Mouse (Mus musculus) urinary bladder, adult 18-20 months (tissue): ENCODE data around the gene Rps6.
"Not testable (repeated sequence)": the region's sequence is repeated elsewhere in the genome, so short reads cannot be mapped to it uniquely, and the experiment has no call there.

Experiments
- DNase-seq, 2 experiments: peaks; one replicate each; pipeline ENCODE4 v3.0.0; 2022; ENCODE audit warnings: low spot score in 2 of 2, mixed read lengths in 2 of 2

Rps6 gene

DNA sequence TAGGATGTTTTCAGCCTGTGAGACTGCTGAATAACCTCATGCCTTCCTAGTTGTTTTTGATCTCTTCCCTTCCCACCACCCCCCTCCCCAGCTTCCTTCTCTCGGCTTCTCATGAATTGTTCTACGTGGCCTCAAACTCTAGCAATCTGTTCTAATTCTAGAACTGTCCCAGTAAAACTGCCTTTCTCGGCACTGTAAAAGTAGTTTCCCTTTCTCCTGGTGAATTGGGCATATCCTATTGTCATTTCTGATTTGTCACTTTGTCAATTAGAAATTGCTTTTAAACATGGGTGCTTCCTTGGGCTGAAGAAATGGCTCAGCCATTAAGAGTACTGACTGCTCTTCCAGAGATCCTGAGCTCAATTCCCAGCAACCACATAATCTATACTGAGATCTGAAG, 5.2 kb downstream of the Rps6 start:
- no peak for DNase-seq

DNA sequence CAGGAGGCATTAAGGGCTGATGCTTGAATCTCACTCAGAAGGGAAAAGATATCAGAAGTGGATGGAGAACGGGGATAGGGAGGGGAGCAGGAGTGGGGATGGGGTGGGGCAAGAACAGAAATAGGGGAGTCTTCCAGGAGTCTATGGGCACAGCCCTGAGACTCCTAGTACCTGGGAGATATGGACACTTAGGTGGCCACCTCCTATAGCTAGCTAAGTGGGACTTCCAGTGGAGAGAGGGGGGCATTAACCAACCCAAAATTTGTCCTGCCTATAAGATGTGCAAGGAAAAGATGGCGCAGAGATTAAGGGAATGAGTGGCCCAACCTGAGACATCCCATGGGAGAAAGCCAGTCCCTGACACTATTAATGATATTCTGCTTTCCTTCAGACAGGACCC, 5.9 kb downstream of the Rps6 start:
- DNase-seq, result no peak

DNA sequence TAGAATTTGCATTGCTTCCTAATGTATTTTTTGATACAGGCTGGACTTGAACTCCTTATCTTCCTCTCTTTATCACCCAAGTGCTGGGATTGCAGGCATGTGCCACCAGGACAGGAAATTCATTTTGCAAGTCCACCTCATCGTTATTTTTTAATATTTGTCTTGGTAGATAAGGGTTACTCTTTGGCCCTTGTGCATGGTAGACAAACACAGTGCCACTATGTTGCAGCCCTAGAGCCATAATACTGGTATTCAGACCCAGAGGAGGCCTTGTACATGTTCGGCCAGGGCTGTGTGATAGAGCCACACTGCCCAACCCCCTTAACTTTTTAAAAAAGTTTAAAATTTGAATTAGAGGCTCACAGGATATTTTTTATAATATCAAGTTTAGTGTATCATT, 10.0 kb downstream of the Rps6 start:
- no peak for DNase-seq

DNA sequence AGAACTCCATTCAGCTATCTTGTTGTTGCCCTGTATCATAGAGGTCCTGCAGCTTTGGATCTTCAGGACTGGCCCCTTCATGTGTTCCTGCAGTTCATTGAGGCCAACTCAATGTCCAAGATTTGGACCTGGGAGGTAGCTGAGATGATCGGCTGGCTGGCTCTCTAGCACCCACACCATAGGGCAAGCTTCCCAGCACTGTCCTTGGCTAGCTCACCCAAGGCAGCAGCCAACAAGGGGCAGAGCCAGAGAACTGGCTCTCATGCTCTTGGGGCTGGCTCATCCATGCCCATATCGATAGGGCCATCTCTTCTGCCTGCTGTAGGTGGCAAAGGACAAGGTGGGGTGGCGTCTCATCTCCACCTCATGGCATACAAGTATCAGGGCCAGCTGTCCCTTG, 11.8 kb downstream of the Rps6 start:
- DNase-seq, result no peak

DNA sequence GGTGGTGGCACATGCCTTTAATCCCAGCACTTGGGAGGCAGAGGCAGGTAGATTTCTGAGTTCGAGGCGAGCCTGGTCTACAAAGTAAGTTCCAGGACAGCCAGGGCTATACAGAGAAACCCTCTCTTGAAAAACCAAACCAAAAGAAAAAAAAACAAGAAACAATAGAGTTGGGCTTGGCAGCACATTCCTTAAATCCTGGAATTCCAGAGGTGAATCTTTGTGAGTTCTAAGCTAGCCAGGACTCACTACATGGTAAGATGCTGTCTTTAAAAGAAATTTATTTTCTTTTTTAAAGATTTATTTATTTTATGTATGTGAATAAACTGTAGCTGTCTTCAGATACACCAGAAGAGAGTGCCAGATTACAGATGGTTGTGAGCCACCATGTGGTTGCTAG, 16.1 kb downstream of the Rps6 start:
- DNase-seq, result not testable (repeated sequence)

DNA sequence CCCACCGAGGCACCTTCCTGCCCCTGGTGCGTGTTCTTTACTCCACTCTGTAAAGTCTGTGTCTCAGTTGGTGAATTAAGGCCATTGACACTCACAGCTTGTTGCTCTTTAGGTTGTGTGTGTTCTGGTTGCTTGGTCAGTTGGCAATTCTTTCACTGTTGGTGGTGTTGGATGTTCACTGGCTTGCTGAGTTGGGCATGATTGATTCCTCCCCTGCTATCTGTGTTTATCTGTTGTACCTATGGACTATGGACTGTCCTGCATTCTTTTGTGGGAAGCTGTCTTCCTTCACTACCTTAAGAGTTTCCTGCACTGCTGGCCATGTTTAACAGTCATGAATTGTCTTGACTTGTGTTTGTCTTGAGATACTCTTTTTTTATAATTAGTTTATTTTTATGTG, 25.3 kb downstream of the Rps6 start:
- DNase-seq, result no peak

DNA sequence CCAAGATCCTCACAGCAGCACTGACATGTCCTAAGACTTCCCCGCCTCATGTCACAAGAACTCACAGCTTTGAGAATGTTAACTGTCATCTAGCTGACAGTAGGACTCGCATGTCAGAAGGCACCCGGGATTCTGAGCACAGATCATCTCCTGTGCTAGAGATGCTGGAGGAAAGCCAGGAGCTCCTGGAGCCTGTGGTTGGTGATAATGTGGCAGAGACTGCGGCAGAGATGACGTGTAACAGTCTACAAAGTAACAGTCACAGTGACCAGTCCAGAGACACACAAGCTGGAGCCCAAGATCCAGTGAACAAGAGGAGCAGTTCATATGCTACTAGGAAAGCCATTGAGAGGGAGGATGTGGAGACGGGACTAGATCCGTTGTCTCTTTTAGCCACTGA, 32.1 kb downstream of the Rps6 start:
- DNase-seq, result no peak

DNA sequence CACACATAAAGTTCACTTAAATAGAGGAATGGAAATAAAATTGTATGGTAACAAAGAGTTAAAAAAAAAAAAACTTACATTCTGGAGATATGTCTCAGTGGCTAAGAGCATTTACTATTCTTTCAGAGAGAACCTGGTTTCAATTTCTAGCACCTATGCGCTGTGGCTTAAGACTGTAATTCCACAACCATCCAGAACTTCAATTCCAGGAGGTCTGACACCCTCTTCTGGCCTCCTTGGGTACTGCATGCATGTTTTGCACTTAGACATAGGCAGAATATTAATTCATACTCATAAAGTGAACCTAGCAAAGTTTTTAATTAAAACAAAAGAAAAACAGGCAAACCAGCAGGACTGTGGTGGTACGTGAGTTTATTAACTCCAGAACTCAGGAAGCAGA, 34.0 kb downstream of the Rps6 start:
- peak in 1 of 2 experiments; percentile 29 for DNase-seq

DNA sequence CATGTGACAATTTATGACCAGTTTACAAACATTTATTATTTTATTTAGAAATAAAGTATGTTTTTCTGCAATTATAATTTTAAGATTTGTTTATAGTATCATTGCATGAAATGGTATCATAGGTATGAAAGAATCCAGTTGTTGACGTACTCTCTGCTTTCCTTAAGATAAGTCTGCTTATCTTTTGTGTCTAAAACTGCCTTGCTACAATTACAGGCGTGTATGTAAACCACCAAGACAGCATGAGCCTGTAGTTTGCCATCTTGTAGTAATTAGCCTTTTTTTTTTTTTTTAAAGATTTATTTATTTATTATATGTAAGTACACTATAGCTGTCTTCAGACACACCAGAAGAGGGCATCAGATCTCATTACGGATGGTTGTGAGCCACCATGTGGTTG, 42.4 kb downstream of the Rps6 start:
- no peak for DNase-seq

DNA sequence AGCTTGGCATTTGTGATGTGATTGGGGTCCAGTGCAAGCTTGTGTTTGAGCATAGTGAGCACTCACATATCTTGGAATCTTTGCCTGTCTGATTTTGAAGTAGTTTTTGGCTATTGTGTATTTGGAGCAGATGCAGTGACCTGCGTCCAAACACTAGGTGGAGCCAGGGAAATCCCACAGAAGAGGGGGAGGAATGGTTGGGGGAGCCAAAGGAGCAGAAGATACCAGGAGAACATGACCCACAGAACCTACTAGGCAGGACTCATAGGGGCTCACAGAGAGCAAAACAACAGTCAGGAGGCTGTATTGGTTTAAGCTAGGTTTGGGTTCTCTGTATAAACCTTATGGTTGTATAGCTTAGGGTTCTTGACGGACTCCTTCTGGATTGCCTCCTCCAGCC, 46.6 kb downstream of the Rps6 start:
- no peak for DNase-seq
